ENCODE assay signal across 14 mouse cellular contexts in the genomic region with DNA sequence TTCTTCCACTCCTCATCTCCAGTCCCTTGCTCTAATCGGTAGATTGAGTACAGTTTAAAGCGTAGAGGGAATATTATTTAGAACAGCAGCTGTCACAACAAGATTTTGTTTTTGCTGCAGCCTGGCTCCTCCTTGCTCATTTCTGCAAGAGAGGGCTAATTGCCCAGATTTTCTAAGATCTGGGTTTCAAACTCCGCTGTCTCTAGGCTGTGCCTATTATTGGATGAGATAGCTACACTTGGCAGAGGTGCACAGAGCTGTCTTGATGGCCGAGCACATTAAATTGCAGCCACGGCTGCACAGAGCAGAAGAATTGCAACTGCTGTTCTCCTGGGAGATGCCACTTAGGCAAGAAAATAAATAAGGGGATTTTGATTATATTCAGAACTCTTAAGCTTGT.
DNase-seq lines count a peak whose midpoint lies in the region; ATAC-seq lines count a peak whose summit lies in the region.
"Had no signal": no experiment of that assay in that cellular context is flagged by ENCODE, and none has a peak within 500 bp of the region (broad histone marks: within the 10 kb centered on the region; RNA-seq: fewer than 3 reads in every experiment).

No protein-coding gene starts in this region.

- no peaks in the 10 kb centered on the region for H3K9me3 ChIP-seq in embryonic facial prominence, embryonic 14.5 days (ENCODE audit: control insufficient read depth, low read length)
- H3K9me3 ChIP-seq in embryonic facial prominence, embryonic 10.5 days: no peaks in the 10 kb centered on the region
- no peaks in the 10 kb centered on the region for H3K9me3 ChIP-seq in hindbrain, embryonic 16.5 days (ENCODE audit: control insufficient read depth, low read length)
- H3K9me3 ChIP-seq in hindbrain, embryonic 13.5 days: no peaks in the 10 kb centered on the region
- H3K9me3 ChIP-seq: G1E; liver, embryonic 13.5 days; neural tube, embryonic 12.5 days; stomach, embryonic 15.5 days had no signal

- no peak overlapping the region for H3K4me2 ChIP-seq in embryonic facial prominence, embryonic 14.5 days (ENCODE audit: low read depth, low read length)
- H3K4me2 ChIP-seq in hindbrain, embryonic 16.5 days (ENCODE audit: low read length): no peak overlapping the region
- no peak overlapping the region for H3K4me2 ChIP-seq in hindbrain, embryonic 13.5 days
- H3K4me2 ChIP-seq: liver, embryonic 13.5 days; neural tube, embryonic 12.5 days; stomach, embryonic 15.5 days had no signal

- no peaks in the 10 kb centered on the region for H3K4me1 ChIP-seq in embryonic facial prominence, embryonic 14.5 days (ENCODE audit: control insufficient read depth, insufficient read depth, low read length)
- H3K4me1 ChIP-seq in embryonic facial prominence, embryonic 10.5 days: peaks cover 10% of the 10 kb centered on the region; the same call in 1 of the 2 replicates
- no peaks in the 10 kb centered on the region for H3K4me1 ChIP-seq in hindbrain, embryonic 16.5 days (ENCODE audit: control insufficient read depth, insufficient read depth, low read depth, low read length)
- H3K4me1 ChIP-seq in hindbrain, embryonic 13.5 days (replicated peaks): no peaks in the 10 kb centered on the region
- H3K4me1 ChIP-seq: liver, embryonic 13.5 days; neural tube, embryonic 12.5 days; stomach, embryonic 15.5 days had no signal

- ATAC-seq in embryonic facial prominence, embryonic 14.5 days (ENCODE audit: low read depth): no peak
- 0 out of 2 replicates have a peak, but pooled peaks have one; percentile 63 for ATAC-seq in hindbrain, embryonic 16.5 days
- no peak for ATAC-seq in hindbrain, embryonic 13.5 days (ENCODE audit: low FRiP score)

- no peak overlapping the region for H3K4me3 ChIP-seq in embryonic facial prominence, embryonic 14.5 days (ENCODE audit: low read depth, low read length)
- no peak overlapping the region for H3K4me3 ChIP-seq in embryonic facial prominence, embryonic 10.5 days
- H3K4me3 ChIP-seq in hindbrain, embryonic 16.5 days (ENCODE audit: low read length): no peak overlapping the region
- H3K4me3 ChIP-seq in hindbrain, embryonic 13.5 days: no peak overlapping the region
- H3K4me3 ChIP-seq: liver, embryonic 13.5 days; neural tube, embryonic 12.5 days; stomach, embryonic 15.5 days had no signal

- H3K27me3 ChIP-seq in embryonic facial prominence, embryonic 14.5 days (replicated peaks; ENCODE audit: control insufficient read depth, insufficient read depth, low read length): no peaks in the 10 kb centered on the region
- no peaks in the 10 kb centered on the region for H3K27me3 ChIP-seq in embryonic facial prominence, embryonic 10.5 days (replicated peaks; ENCODE audit: low read depth, poor library complexity, severe bottlenecking)
- no peaks in the 10 kb centered on the region for H3K27me3 ChIP-seq in hindbrain, embryonic 16.5 days (replicated peaks; ENCODE audit: control insufficient read depth, insufficient read depth, low read length)
- no peaks in the 10 kb centered on the region for H3K27me3 ChIP-seq in hindbrain, embryonic 13.5 days
- H3K27me3 ChIP-seq: liver, embryonic 13.5 days; neural tube, embryonic 12.5 days; stomach, embryonic 15.5 days had no signal

- no peak overlapping the region for H3K27ac ChIP-seq in embryonic facial prominence, embryonic 14.5 days (replicated peaks; ENCODE audit: low read depth, low read length)
- H3K27ac ChIP-seq in embryonic facial prominence, embryonic 10.5 days (replicated peaks): no peak overlapping the region
- no peak overlapping the region for H3K27ac ChIP-seq in hindbrain, embryonic 16.5 days (ENCODE audit: low read depth, low read length)
- no peak overlapping the region for H3K27ac ChIP-seq in hindbrain, embryonic 13.5 days
- H3K27ac ChIP-seq: liver, embryonic 13.5 days; neural tube, embryonic 12.5 days; stomach, embryonic 15.5 days had no signal

- H3K36me3 ChIP-seq in embryonic facial prominence, embryonic 14.5 days (ENCODE audit: control insufficient read depth, insufficient read depth, low read length): no peaks in the 10 kb centered on the region
- no peaks in the 10 kb centered on the region for H3K36me3 ChIP-seq in embryonic facial prominence, embryonic 10.5 days (replicated peaks)
- H3K36me3 ChIP-seq in hindbrain, embryonic 16.5 days (ENCODE audit: control insufficient read depth, insufficient read depth, low read length): no peaks in the 10 kb centered on the region
- H3K36me3 ChIP-seq in hindbrain, embryonic 13.5 days: no peaks in the 10 kb centered on the region
- H3K36me3 ChIP-seq: G1E; liver, embryonic 13.5 days; neural tube, embryonic 12.5 days; stomach, embryonic 15.5 days had no signal

- DNase-seq in embryonic facial prominence, embryonic 14.5 days (ENCODE audit: low spot score): peak; percentile 17
- DNase-seq in embryonic facial prominence, embryonic 10.5 days (ENCODE audit: low spot score): no peak
- DNase-seq in lung, postnatal 10 days: peak; percentile 31
- no peak for DNase-seq in lung, postnatal 14 days
- DNase-seq in brain, embryonic 18.5 days (ENCODE audit: low read depth, low spot score): peak; percentile 6
- DNase-seq in embryo, embryonic 10.5 days (ENCODE audit: low spot score): no peak
- DNase-seq: B cell, adult 2 months; liver, embryonic 13.5 days; thymus, postnatal 4 days had no signal

- 47% methylated on average over 5 of the region's 5 CpGs for WGBS in embryonic facial prominence, embryonic 14.5 days
- WGBS in embryonic facial prominence, embryonic 10.5 days: 73% methylated on average over 5 of the region's 5 CpGs
- 33% methylated on average over 5 of the region's 5 CpGs for WGBS in hindbrain, embryonic 16.5 days
- 52% methylated on average over 5 of the region's 5 CpGs for WGBS in hindbrain, embryonic 13.5 days

- H3K9ac ChIP-seq in embryonic facial prominence, embryonic 14.5 days (ENCODE audit: low read depth, low read length): no peak overlapping the region
- no peak overlapping the region for H3K9ac ChIP-seq in hindbrain, embryonic 16.5 days (ENCODE audit: low read depth, low read length)
- no peak overlapping the region for H3K9ac ChIP-seq in hindbrain, embryonic 13.5 days
- H3K9ac ChIP-seq: liver, embryonic 13.5 days; neural tube, embryonic 12.5 days; stomach, embryonic 15.5 days had no signal

Comparison
In these comparisons a context has a peak if more than half of its experiments do, and no peak if none do; other contexts are left out.
1. DNase-seq: peak in embryonic facial prominence, embryonic 14.5 days (single experiment), lung, postnatal 10 days (single experiment) and brain, embryonic 18.5 days (single experiment); none in embryonic facial prominence, embryonic 10.5 days (single experiment), lung, postnatal 14 days (single experiment) and embryo, embryonic 10.5 days (single experiment).